Mouse (Mus musculus) neural tube, embryonic 13.5 days (tissue): ENCODE measurements around the gene Llph. TPM values are rescaled to one million over a fixed set of nuclear protein-coding genes. Genes with fewer than 3 reads are reported as not detected.
A peak's percentile ranks its signal among the peaks of the same experiment; 100 is the strongest.

Source experiments
- ATAC-seq: fragments of 200-750 bp; cut with Nextera tagmentation; 2 replicates; pipeline ENCODE4 v1.8.0; 2017; ENCODE audit warnings: low read depth, mild to moderate bottlenecking, moderate TSS enrichment, moderate library complexity
- H3K27ac ChIP-seq: fragments of 300-500 bp; sonication (generic); replicated peaks from 2 replicates; pipeline ENCODE4 v1.5.1; 2015; ENCODE audit warnings: moderate library complexity, mild to moderate bottlenecking, inconsistent platforms
- H3K27me3 ChIP-seq: fragments of 300-500 bp; sonication (generic); 2 replicates; pipeline ENCODE4 v1.6.1; 2015; ENCODE audit warnings: mild to moderate bottlenecking, inconsistent platforms
- H3K36me3 ChIP-seq: fragments of 300-500 bp; sonication (generic); 2 replicates; pipeline ENCODE4 v1.6.1; 2015; ENCODE audit warnings: mild to moderate bottlenecking, inconsistent platforms
- H3K4me1 ChIP-seq: fragments of 300-500 bp; sonication (generic); replicated peaks from 2 replicates; pipeline ENCODE4 v1.6.1; 2015; ENCODE audit warnings: inconsistent platforms
- H3K4me2 ChIP-seq: fragments of 300-500 bp; sonication (generic); 2 replicates; pipeline ENCODE4 v1.6.1; 2015; ENCODE audit warnings: inconsistent platforms, mild to moderate bottlenecking, moderate library complexity
- H3K4me3 ChIP-seq: fragments of 300-500 bp; sonication (generic); 2 replicates; pipeline ENCODE4 v1.5.1; 2015; ENCODE audit warnings: mild to moderate bottlenecking, inconsistent platforms
- H3K9ac ChIP-seq: fragments of 300-500 bp; sonication (generic); 2 replicates; pipeline ENCODE4 v1.6.1; 2015; ENCODE audit warnings: moderate library complexity, mild to moderate bottlenecking, inconsistent platforms
- H3K9me3 ChIP-seq: fragments of 300-500 bp; sonication (generic); 2 replicates; pipeline ENCODE4 v1.6.1; 2016; ENCODE audit warnings: inconsistent platforms
- WGBS: fragments of 180-500 bp; shearing (Covaris S2); methylation state at CpG from one replicate; pipeline ENCODE4 v1.1.7; 2015; 5-methylcytosine and 5-hydroxymethylcytosine counted together
- polyA plus RNA-seq: library from polyadenylated mRNA; unstranded; fragments of >200 nt; fragmentation: Nextera tagmentation; extraction: Ambion mirVana; gene quantifications from 2 replicates; pipeline ENCODE4 v1.2.1, GENCODE M21; 2015

Gene Llph
- 38.0 and 44.2 TPM in 2 replicates for polyA plus RNA-seq

- WGBS = under 1% methylated on average over 57 of the region's 57 CpGs
- peak; percentile 94 for ATAC-seq
- peak within 1 kb of the TSS; percentile 84 for H3K9ac ChIP-seq
- H3K27ac ChIP-seq = 0 out of 2 replicates have a peak within 1 kb of the TSS, but pooled peaks have one; percentile 1
- H3K9me3 ChIP-seq = no peaks in the 10 kb centered on the region
- H3K4me2 ChIP-seq = peak within 1 kb of the TSS; percentile 98
- peaks cover 37% of the 10 kb centered on the region for H3K36me3 ChIP-seq
- H3K4me3 ChIP-seq = peak within 1 kb of the TSS; percentile 99
- peaks cover 18% of the 10 kb centered on the region for H3K4me1 ChIP-seq
- H3K27me3 ChIP-seq = no peaks in the 10 kb centered on the region
These were observed at the start of gene Llph for GRCm38 (mm10) chr10:120226871-120227661. TSS of gene Llph (plus strand) at chr10:120227070.

GRCm38 (mm10) chr10:120182887-120183286, 44.0 kb upstream of the Llph start:
- no peak overlapping the region for H3K4me3 ChIP-seq
- ATAC-seq = no peak
- no peak overlapping the region for H3K9ac ChIP-seq
- no peak overlapping the region for H3K27ac ChIP-seq
- no peaks in the 10 kb centered on the region for H3K9me3 ChIP-seq
- H3K4me2 ChIP-seq = no peak overlapping the region
- H3K36me3 ChIP-seq = no peaks in the 10 kb centered on the region
- H3K27me3 ChIP-seq = no peaks in the 10 kb centered on the region
- no peaks in the 10 kb centered on the region for H3K4me1 ChIP-seq
- WGBS = 92% methylated on average over 1 of the region's 1 CpGs

- Histone ChIP-seq H3K27ac (no peak overlapping the region), H3K4me2 (no peak overlapping the region), H3K36me3 (no peaks in the 10 kb centered on the region), H3K27me3 (no peaks in the 10 kb centered on the region), H3K9ac (no peak overlapping the region), H3K4me3 (no peak overlapping the region), H3K9me3 (no peaks in the 10 kb centered on the region), H3K4me1 (no peaks in the 10 kb centered on the region)
- 94% methylated on average over 2 of the region's 2 CpGs for WGBS
- no peak for ATAC-seq
These were observed 43.5 kb upstream of the Llph start for GRCm38 (mm10) chr10:120183342-120183741.

- WGBS = 69% methylated on average over 2 of the region's 2 CpGs
- peaks cover 14% of the 10 kb centered on the region for H3K4me1 ChIP-seq
- no peak for ATAC-seq
These were observed 38.4 kb upstream of the Llph start for GRCm38 (mm10) chr10:120188513-120188912.

GRCm38 (mm10) chr10:120189276-120189675, 37.6 kb upstream of the Llph start:
- Histone ChIP-seq H3K27ac (no peak overlapping the region), H3K4me3 (no peak overlapping the region), H3K9me3 (no peaks in the 10 kb centered on the region), H3K4me2 (no peak overlapping the region), H3K4me1 (peaks cover 14% of the 10 kb centered on the region), H3K9ac (no peak overlapping the region; the same call in 1 of the 2 replicates), H3K36me3 (no peaks in the 10 kb centered on the region), H3K27me3 (no peaks in the 10 kb centered on the region)
- 76% methylated on average over 11 of the region's 11 CpGs for WGBS
- ATAC-seq = no peak

More at GRCm38 (mm10) chr10:120188513-120188912, 38.4 kb upstream of the Llph start:
- no peaks in the 10 kb centered on the region for H3K36me3 ChIP-seq
- no peak overlapping the region for H3K9ac ChIP-seq
- H3K9me3 ChIP-seq = no peaks in the 10 kb centered on the region
- no peak overlapping the region for H3K4me3 ChIP-seq
- H3K4me2 ChIP-seq = no peak overlapping the region
- no peaks in the 10 kb centered on the region for H3K27me3 ChIP-seq
- no peak overlapping the region for H3K27ac ChIP-seq

- Histone ChIP-seq H3K4me1 (peaks cover 14% of the 10 kb centered on the region), H3K4me2 (no peak overlapping the region), H3K9me3 (no peaks in the 10 kb centered on the region), H3K27me3 (no peaks in the 10 kb centered on the region), H3K9ac (no peak overlapping the region; the same call in 1 of the 2 replicates), H3K36me3 (no peaks in the 10 kb centered on the region), H3K4me3 (no peak overlapping the region), H3K27ac (no peak overlapping the region)
- WGBS = 43% methylated on average over 6 of the region's 6 CpGs
- no peak for ATAC-seq
These were observed 37.1 kb upstream of the Llph start for GRCm38 (mm10) chr10:120189782-120190181.

GRCm38 (mm10) chr10:120191165-120191564, 35.7 kb upstream of the Llph start:
- no peak overlapping the region for H3K9ac ChIP-seq
- no peak overlapping the region for H3K27ac ChIP-seq
- H3K27me3 ChIP-seq = no peaks in the 10 kb centered on the region
- no peaks in the 10 kb centered on the region for H3K9me3 ChIP-seq
- peaks cover 14% of the 10 kb centered on the region for H3K4me1 ChIP-seq
- no peak for ATAC-seq
- no peak overlapping the region for H3K4me3 ChIP-seq
- no peaks in the 10 kb centered on the region for H3K36me3 ChIP-seq
- 88% methylated on average over 6 of the region's 6 CpGs for WGBS
- H3K4me2 ChIP-seq = no peak overlapping the region

- no peaks in the 10 kb centered on the region for H3K9me3 ChIP-seq
- 0 out of 2 replicates have a peak, but pooled peaks cover 2% of the 10 kb centered on the region for H3K27me3 ChIP-seq
- no peak overlapping the region for H3K27ac ChIP-seq
- ATAC-seq = no peak
- 90% methylated on average over 4 of the region's 4 CpGs for WGBS
- H3K36me3 ChIP-seq = no peaks in the 10 kb centered on the region
- H3K9ac ChIP-seq = no peak overlapping the region
- H3K4me2 ChIP-seq = no peak overlapping the region
- H3K4me1 ChIP-seq = peaks cover 14% of the 10 kb centered on the region
- no peak overlapping the region for H3K4me3 ChIP-seq
These were observed 34.6 kb upstream of the Llph start for GRCm38 (mm10) chr10:120192278-120192677.

- H3K9ac ChIP-seq = no peak overlapping the region
- no peak overlapping the region for H3K4me2 ChIP-seq
- WGBS = 93% methylated on average over 8 of the region's 8 CpGs
- H3K9me3 ChIP-seq = no peaks in the 10 kb centered on the region
- H3K27ac ChIP-seq = no peak overlapping the region
- ATAC-seq = no peak
- H3K27me3 ChIP-seq = 0 out of 2 replicates have a peak, but pooled peaks cover 8% of the 10 kb centered on the region
- no peak overlapping the region for H3K4me3 ChIP-seq
- H3K36me3 ChIP-seq = no peaks in the 10 kb centered on the region
- H3K4me1 ChIP-seq = peaks cover 14% of the 10 kb centered on the region
These were observed 33.6 kb upstream of the Llph start for GRCm38 (mm10) chr10:120193255-120193654.

GRCm38 (mm10) chr10:120197061-120197835, 29.6 kb upstream of the Llph start:
- no peaks in the 10 kb centered on the region for H3K36me3 ChIP-seq
- H3K27ac ChIP-seq = no peak overlapping the region
- WGBS = 83% methylated on average over 14 of the region's 14 CpGs
- peaks cover 27% of the 10 kb centered on the region for H3K27me3 ChIP-seq
- H3K9ac ChIP-seq = no peak overlapping the region
- H3K4me1 ChIP-seq = peaks cover 11% of the 10 kb centered on the region
- H3K4me2 ChIP-seq = no peak overlapping the region
- no peaks in the 10 kb centered on the region for H3K9me3 ChIP-seq
- no peak for ATAC-seq
- no peak overlapping the region for H3K4me3 ChIP-seq

GRCm38 (mm10) chr10:120201131-120201921, 25.5 kb upstream of the Llph start, which contains the start of gene Tmbim4:
TSS of gene Tmbim4 (plus strand) at chr10:120201590.
- Histone ChIP-seq H3K4me1 (peaks cover 11% of the 10 kb centered on the region), H3K4me2 (peak within 1 kb of the TSS; percentile 86), H3K27ac (no peak within 1 kb of the TSS), H3K27me3 (peaks cover 35% of the 10 kb centered on the region), H3K9me3 (no peaks in the 10 kb centered on the region), H3K9ac (peak within 1 kb of the TSS; percentile 63), H3K36me3 (no peaks in the 10 kb centered on the region), H3K4me3 (peak within 1 kb of the TSS; percentile 47)
- peak; percentile 32; the same call in 1 of the 2 replicates for ATAC-seq
- 1% methylated on average over 65 of the region's 65 CpGs for WGBS
